Mouse (Mus musculus) embryonic stem cell, embryonic (primary cell): ENCODE measurements around the gene Gm9964.

Experiments
- CTCF ChIA-PET, 4 experiments: fragments of 300-600 bp in 2 of 4; fragments of 350-600 bp in 2 of 4; sonication (Branson Sonifier 250); formaldehyde crosslinking; loops; one replicate each; lab custom pipeline; 2022; ENCODE audit warnings: inconsistent platforms in 2 of 4; lab: Charles Lee
- POLR2A ChIA-PET, 4 experiments: fragments of 300-600 bp in 2 of 4; fragments of 350-600 bp in 2 of 4; sonication (Branson Sonifier 250); formaldehyde crosslinking; loops; one replicate each; lab custom pipeline; 2022; ENCODE audit warnings: antibody characterized with exemption in 4 of 4, inconsistent platforms in 1 of 4; lab: Charles Lee

The Gm9964 gene

GRCm38 (mm10) chr11:79296856-79297491, at the start of gene Gm9964:
Gm9964 (minus strand) TSS chr11:79296906.
- CTCF ChIA-PET: interaction anchor here (0.5 to 4.2 kb wide), 62 partner anchors 8 to 1258 kb away, joined by 3 to 63 read pairs (median 4); partner anchors contain the start of gene Ksr1 (in 1 of the 4)
- POLR2A ChIA-PET: interaction anchor here (0.8 to 1.7 kb wide), 16 partner anchors 8 to 337 kb away, joined by 3 to 11 read pairs (median 3); no protein-coding TSS in a partner anchor

DNA sequence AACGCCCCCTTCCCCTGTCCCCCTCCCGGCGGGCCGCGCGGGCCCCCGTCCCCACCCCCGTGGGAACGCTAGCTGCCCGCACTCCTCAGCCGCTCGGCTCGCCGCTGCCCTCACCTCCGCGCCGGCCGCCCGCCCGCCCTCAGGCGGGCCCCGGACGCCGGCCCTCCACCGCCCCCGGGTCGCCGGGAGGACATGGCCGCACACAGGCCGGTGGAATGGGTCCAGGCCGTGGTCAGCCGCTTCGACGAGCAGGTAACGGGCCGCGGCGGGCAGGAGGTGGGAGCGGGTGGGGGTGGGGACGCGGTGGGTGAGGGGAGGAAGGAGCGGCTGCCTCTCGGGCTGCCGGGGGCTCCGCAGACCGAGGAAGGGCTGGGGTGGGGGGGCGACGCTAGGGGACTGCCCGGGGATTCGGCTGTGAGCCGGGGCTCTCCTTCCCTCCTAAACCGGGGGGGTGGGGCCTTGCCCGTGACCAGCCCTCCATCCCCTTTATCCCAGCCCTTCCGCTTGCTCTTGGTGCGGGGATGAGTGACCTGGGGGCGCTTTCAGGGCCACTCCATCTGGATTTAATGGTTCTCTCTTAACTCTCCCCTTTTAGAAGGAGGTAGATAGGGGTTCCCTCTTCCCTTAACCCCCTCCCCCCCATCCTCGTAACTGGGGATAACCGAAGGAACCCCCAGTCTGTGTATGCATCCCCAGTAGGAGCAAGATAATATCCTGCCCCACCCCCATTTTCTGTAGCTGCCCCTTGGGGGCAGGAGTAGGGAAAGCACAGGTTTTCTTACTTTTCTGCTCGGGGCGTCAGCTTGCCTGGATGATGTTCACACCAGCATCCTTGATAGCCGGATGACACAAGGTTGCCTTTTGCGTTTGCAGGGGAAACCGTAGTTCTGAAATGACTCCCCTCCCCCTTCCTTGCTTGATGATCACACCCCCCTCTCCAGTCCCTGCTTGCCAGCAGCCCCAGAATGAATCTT, 43.4 kb upstream of the Gm9964 start:
- CTCF ChIA-PET: interaction anchor here in 2 of 4 experiments (0.6 to 1.1 kb wide), 8 partner anchors 11 to 321 kb away, joined by 3 to 4 read pairs (median 3); no protein-coding TSS in a partner anchor
- POLR2A ChIA-PET: interaction anchor here (0.5 to 1.7 kb wide), 53 partner anchors 7 to 1145 kb away, joined by 3 to 27 read pairs (median 4); partner anchors contain the start of genes Ift20 (in 1 of the 4), Tnfaip1 (in 1 of the 4) and Wsb1 (in 1 of the 4)

GRCm38 (mm10) chr11:79339234-79339807, 42.6 kb upstream of the Gm9964 start, which contains the start of gene Nf1:
Nf1 (plus strand) TSS chr11:79339693.
- CTCF ChIA-PET: interaction anchor here in 2 of 4 experiments (0.6 to 1.1 kb wide), 6 partner anchors 12 to 320 kb away, joined by 3 to 4 read pairs (median 3); no protein-coding TSS in a partner anchor
- POLR2A ChIA-PET: interaction anchor here (0.5 to 1.7 kb wide), 46 partner anchors 8 to 1146 kb away, joined by 3 to 27 read pairs (median 4); partner anchors contain the start of genes Ift20 (in 1 of the 4), Tnfaip1 (in 1 of the 4) and Wsb1 (in 1 of the 4)

DNA sequence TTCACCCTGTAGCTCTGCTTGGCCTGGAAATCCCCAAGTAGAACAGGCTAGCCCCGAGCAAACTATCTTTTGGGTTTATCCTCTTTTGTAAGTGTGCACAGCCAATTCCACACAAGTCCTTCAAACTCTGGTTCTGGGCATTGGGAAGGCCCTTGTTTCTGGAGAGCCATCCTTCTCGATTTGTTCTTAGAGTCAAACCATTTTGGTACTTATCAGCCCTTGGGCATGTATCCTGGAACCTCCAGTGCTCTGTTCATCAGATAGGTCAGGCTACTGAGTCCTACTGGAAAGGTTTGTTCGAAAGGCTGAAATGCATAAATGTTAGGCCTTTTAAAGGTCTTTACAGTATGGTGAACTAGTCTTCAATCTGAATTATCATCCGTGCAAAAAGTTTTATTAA, 41.9 kb upstream of the Gm9964 start:
- ChIA-PET POLR2A (interaction anchor here in 3 of 4 experiments (0.7 to 1.9 kb wide), 3 partner anchors 12 to 42 kb away, joined by 4 to 10 read pairs (median 6); partner anchors contain the start of gene Gm9964 (in 1 of the 3)), CTCF (interaction anchor here in 2 of 4 experiments (0.5 to 1.1 kb wide), 3 partner anchors 25 to 42 kb away, joined by 3 to 4 read pairs (median 3); partner anchors contain the start of gene Gm9964 (in 1 of the 2))

GRCm38 (mm10) chr11:79336722-79337267, 40.1 kb upstream of the Gm9964 start:
- POLR2A ChIA-PET: interaction anchor here in 3 of 4 experiments (0.6 to 1.9 kb wide), 4 partner anchors 10 to 374 kb away, joined by 3 to 10 read pairs (median 4); partner anchors contain the start of gene Gm9964 (in 1 of the 3)
- CTCF ChIA-PET: interaction anchor here (0.6 to 1.9 kb wide), 4 partner anchors 10 to 140 kb away, joined by 3 to 7 read pairs (median 6); no protein-coding TSS in a partner anchor

GRCm38 (mm10) chr11:79335077-79335476, 38.4 kb upstream of the Gm9964 start:
- CTCF ChIA-PET: interaction anchor here in 1 of 4 experiments (0.9 kb wide), 1 partner anchor 367 kb away, joined by 3 read pairs; no protein-coding TSS in a partner anchor
- POLR2A ChIA-PET: interaction anchor here in 1 of 4 experiments (0.9 kb wide), 1 partner anchor 17 kb away, joined by 3 read pairs; no protein-coding TSS in a partner anchor

DNA sequence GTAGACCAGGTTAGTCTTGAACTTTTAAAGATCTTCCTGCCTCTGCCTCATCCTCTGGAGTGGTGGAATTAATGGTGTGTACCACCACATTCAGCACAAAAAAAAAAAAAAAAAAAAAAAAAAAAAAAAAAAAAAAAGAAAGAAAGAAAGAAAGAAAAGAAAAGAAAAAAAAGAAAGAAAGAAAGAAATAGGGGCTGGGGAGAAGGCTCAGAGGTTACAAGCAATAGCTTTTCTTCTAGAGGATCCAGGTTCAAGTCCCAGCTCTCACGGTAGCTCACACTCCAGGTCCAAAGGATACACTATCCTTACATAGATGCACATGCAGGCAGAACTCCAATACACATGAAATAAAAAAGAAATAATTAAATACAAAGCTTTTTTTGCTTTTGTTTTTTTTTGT, 32.9 kb upstream of the Gm9964 start:
- POLR2A ChIA-PET: interaction anchor here in 2 of 4 experiments (0.6 to 1.1 kb wide), 3 partner anchors 10 to 874 kb away, joined by 3 to 4 read pairs (median 4); partner anchors contain the start of gene Nf1 (in 1 of the 2)
- CTCF ChIA-PET: interaction anchor here in 1 of 4 experiments (0.6 to 0.7 kb wide), 2 partner anchors 33 to 234 kb away, joined by 4 to 5 read pairs; partner anchors contain the start of gene Gm9964

GRCm38 (mm10) chr11:79328060-79328459, 31.4 kb upstream of the Gm9964 start:
- ChIA-PET CTCF (interaction anchor here in 2 of 4 experiments (0.6 to 1.5 kb wide), 5 partner anchors 8 to 504 kb away, joined by 3 to 4 read pairs (median 3); no protein-coding TSS in a partner anchor), POLR2A (interaction anchor here in 2 of 4 experiments (0.6 to 4.2 kb wide), 10 partner anchors 10 to 666 kb away, joined by 3 to 27 read pairs (median 4); partner anchors contain the start of gene Nf1 (in 2 of the 2))

DNA sequence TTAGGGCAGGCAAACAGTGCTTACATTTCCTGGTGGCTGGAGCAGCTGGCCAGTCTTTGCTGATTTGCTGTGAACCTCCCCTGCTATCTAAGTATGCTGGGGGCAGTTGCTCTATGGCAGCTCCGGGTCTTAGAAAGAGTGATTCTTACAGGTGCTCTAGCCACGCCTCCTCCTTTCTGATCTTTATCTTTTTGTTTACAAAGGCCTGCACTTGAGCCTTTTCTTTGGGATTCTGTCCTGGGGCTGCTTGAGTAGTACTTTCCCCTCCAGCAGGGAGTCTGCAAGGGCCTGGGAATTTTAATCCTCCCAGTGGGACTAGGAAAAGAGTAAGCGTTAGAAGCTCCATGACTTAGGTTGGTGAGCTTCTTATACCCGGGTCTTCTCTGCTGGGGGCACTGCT, 30.4 kb upstream of the Gm9964 start:
- ChIA-PET POLR2A (interaction anchor here (0.6 to 4.2 kb wide), 16 partner anchors 8 to 277 kb away, joined by 3 to 27 read pairs (median 4); partner anchors contain the start of genes Nf1 (in 2 of the 4) and Wsb1 (in 1 of the 4)), CTCF (interaction anchor here in 3 of 4 experiments (0.6 to 2.0 kb wide), 13 partner anchors 9 to 223 kb away, joined by 3 to 6 read pairs (median 3); partner anchors contain the start of genes Gm9964 (in 1 of the 3) and Nf1 (in 1 of the 3))

- POLR2A ChIA-PET: interaction anchor here in 2 of 4 experiments (1.0 to 4.2 kb wide), 14 partner anchors 9 to 103 kb away, joined by 3 to 27 read pairs (median 5); partner anchors contain the start of genes Nf1 (in 2 of the 2) and Gm9964 (in 1 of the 2)
- CTCF ChIA-PET: interaction anchor here (0.6 to 2.0 kb wide), 8 partner anchors 13 to 980 kb away, joined by 3 to 6 read pairs (median 3); partner anchors contain the start of gene Nf1 (in 1 of the 4)
Observed at GRCm38 (mm10) chr11:79325663-79326062, 29.0 kb upstream of the Gm9964 start.

DNA sequence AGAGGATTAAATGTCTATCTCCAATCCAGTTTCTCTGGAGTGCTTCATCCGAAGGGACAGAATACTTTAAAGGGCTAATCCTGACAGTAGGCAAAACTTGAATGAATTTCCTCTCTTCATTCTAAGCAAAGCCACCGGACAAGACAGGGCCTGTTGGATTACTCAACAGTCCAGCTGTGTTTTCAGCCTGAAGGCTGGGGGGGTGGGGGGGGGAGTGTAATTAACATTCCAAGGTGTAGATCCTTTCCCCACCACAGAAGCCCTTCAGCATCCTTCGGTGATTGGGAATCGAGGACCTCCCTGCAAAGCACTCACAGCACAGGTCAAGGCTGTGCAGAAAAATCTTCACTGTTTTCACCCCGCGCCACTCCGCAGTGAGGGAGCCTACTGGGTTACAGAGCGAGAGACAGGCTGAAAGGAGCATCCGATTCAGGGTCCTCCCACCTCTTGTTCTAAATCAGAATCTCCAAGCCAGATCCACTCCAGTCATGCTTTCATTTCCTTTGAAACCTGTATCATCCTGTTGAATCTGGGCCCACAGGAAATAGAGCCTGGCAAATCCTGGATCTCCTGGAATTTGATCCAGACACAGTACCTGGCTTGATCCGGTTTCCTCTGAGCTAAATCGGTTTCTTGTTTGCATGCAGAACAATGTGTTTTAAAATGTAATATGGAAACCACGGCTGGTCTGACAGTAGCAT, 27.4 kb upstream of the Gm9964 start:
- POLR2A ChIA-PET: interaction anchor here in 3 of 4 experiments (0.6 to 4.2 kb wide), 22 partner anchors 9 to 346 kb away, joined by 3 to 27 read pairs (median 4); partner anchors contain the start of genes Nf1 (in 3 of the 3) and Gm9964 (in 1 of the 3)
- CTCF ChIA-PET: interaction anchor here in 2 of 4 experiments (0.5 to 1.8 kb wide), 4 partner anchors 14 to 368 kb away, joined by 3 to 4 read pairs (median 3); no protein-coding TSS in a partner anchor

DNA sequence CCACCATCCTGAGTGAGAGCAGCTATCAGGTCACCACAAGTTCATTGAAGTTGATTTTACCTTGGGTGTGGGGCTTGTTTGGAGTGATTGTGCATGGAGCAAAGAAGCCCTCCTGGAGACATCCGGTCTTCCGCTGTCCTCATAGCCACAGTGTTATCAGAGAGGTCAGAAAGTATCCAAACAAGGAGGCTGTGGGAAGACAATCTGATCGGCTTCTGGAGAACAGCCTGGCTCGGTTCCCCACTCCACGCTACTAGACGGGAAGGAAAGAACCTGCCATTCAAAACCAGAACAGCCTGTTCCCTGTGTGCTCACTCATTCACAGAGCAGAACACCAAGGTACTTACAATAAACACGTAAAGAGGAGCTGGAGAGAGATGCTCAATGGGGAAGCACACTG, 23.1 kb upstream of the Gm9964 start:
- ChIA-PET CTCF (interaction anchor here in 1 of 4 experiments (0.6 kb wide), 1 partner anchor 20 kb away, joined by 4 read pairs; the partner anchor contains the start of gene Nf1), POLR2A (interaction anchor here in 1 of 4 experiments (1.2 to 2.1 kb wide), 2 partner anchors 17 to 66 kb away, joined by 3 to 9 read pairs; partner anchors contain the start of gene Wsb1)

DNA sequence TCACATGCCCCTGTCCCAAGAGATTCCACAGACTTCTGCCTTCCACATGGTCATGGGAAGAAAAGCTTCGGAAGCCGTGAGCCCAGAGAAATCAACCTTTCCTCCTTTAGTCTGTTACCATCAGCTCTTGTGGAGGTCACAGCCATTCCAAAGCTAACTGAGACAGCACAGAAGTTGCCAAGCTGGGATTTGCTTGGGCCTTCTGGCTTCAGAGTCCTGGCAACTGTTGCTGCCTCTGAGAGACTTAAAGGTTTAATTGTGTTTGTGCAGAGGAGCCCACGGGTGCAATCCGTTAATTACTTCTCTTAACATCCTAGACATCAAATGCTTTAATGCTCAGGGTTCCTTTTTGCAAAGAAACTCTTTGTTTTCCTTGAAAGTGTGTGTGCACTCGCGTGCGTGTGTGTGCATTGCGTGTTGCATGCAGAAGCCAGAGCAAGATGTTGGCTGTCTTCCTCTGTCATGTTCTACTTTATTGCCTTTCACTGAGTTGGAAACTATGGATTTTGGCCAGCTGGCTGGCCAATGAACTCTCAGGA, 20.2 kb upstream of the Gm9964 start:
- POLR2A ChIA-PET: interaction anchor here in 1 of 4 experiments (1.0 to 1.6 kb wide), 3 partner anchors 9 to 14 kb away, joined by 3 to 5 read pairs (median 3); no protein-coding TSS in a partner anchor
- CTCF ChIA-PET: interaction anchor here in 1 of 4 experiments (1.0 kb wide), 1 partner anchor 19 kb away, joined by 13 read pairs; no protein-coding TSS in a partner anchor

- POLR2A ChIA-PET: interaction anchor here in 1 of 4 experiments (1.6 kb wide), 1 partner anchor 8 kb away, joined by 5 read pairs; no protein-coding TSS in a partner anchor
Observed at GRCm38 (mm10) chr11:79310467-79310866, 13.8 kb upstream of the Gm9964 start.

More at GRCm38 (mm10) chr11:79310467-79310866, 13.8 kb upstream of the Gm9964 start:
- CTCF ChIA-PET: no interaction called here
